Mouse (Mus musculus): ENCODE results near the gene Gm17374. TPM values are rescaled to one million over a fixed set of nuclear protein-coding genes. Genes with fewer than 3 reads are reported as not detected.
"Not testable (repeated sequence)": the region's sequence is repeated elsewhere in the genome, so short reads cannot be mapped to it uniquely, and the experiment has no call there.

The Gm17374 gene
- total RNA-seq (2017), result not detected in 3 replicates

DNA sequence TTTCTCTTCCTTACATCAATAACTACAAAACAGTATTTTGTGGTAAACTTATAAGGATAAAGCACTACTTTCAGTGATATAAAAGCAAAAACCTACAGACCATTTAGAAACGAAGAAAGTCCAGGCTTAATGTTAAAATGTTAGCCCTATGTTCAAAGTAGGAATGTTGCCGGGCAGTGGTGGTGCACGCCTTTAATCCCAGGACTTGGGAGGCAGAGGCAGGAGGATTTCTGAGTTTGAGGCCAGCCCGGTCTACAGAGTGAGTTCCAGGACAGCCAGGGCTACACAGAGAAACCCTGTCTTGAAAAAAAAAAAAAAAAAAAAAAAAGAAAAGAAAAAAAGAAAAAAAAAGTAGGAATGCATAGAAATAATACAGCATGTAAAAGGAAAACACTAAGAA, at the start of gene Gm17374:
Gene Gm17374 (plus strand): TSS at position 301 of the 400 bp plus-strand sequence.
- not testable (repeated sequence) for ATAC-seq (replicated peaks; ENCODE audit: insufficient number of reproducible peaks, low FRiP score, low TSS enrichment, poor library complexity, severe bottlenecking)

DNA sequence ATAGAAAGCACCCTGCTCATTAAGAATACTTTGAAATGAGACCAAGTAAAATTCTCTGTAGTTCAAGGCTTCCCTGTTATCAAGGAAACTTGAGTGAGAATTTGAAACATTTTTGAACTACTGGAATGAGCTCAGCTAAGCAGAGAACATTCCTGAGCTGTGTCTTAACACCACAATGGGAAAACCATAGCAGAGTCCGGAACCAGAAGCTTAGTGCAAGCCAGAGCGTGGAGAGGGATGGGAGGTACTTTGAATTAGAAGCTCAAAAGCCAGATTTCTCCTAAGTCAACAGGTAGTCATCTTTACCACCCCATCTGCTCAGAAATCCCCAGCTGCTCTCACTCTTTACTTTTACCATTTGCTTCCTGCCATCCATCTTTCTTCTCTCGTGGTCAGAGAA, 46.9 kb upstream of the Gm17374 start:
- ATAC-seq (replicated peaks; ENCODE audit: insufficient number of reproducible peaks, low FRiP score, low TSS enrichment, poor library complexity, severe bottlenecking), result no peak

DNA sequence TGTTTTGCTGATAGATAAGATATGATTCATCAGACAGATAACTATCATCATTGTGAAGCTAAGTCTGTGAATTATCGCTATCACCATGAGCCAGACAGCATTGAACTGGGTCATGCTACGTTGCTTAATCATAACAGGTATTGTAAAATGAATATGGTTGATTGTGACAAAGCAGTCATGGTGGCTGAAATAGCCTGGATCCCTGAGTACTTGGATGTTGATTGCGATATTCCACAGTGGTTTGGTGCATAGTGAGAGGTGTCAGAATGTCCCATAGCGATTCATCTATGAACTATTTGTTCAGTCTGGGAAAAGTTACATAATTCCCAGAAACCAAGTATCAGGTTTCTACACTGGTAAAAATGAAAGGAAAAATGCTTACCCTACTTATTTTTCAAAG, 44.2 kb upstream of the Gm17374 start:
- no peak for ATAC-seq (replicated peaks; ENCODE audit: insufficient number of reproducible peaks, low FRiP score, low TSS enrichment, poor library complexity, severe bottlenecking)

DNA sequence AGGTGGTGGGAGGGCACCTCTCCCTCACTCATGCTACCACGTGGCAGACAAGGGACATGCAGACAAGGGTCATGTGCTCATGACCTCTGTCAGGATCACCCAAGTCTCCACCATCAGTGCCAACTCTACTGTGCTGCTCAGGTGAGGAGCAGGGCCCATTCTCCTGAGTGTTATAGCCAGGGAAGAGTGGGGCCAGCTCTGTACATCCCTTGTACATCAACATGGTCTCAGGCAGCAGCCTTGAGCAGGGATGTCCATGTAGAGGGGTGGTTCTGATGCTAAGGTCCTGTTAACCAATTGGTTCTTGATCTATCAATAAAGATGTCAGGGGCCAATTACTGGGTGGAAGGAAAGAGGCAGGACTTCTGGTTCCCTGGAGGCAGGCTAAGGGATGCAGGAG, 42.9 kb upstream of the Gm17374 start:
- ATAC-seq (replicated peaks; ENCODE audit: insufficient number of reproducible peaks, low FRiP score, low TSS enrichment, poor library complexity, severe bottlenecking), result no peak

DNA sequence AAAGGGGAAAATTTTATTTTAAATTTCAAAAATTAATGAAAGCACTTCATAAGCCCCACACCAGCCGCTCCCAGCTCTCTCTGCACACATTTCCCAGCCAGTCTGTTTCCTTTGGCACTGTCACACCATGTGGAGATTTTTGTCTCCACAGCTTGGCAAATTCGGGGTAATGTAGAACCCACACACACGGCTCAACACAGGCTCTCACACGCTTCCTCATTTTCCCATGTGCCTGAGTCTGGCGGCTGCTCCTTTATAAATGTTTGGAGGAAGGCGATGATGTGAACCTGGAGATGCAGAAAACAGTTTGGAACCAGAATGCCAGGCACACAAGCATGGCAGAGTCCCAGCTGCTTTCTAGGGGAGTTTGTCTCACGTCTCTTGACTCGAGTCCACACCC, 38.0 kb upstream of the Gm17374 start:
- no peak for ATAC-seq (replicated peaks; ENCODE audit: insufficient number of reproducible peaks, low FRiP score, low TSS enrichment, poor library complexity, severe bottlenecking)

DNA sequence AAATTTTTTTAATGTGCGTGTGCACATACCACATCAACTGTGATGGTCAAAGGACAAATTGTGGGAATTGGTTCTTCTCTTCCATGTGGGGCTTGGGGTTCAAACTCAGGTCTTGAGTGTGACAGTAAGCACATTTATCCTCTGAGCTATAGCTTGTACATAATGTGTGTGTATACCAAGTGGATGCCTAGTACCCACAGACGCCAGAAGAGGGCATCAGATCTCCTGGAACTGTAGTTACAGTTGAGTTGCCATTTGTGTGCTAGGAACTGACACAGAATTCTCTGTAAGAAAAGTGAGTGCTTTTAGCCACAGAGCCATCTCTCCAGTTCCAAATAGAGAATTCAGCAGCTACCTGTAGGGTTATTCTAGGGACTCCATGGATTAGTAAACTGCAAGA, 26.3 kb upstream of the Gm17374 start:
- no peak for ATAC-seq (replicated peaks; ENCODE audit: insufficient number of reproducible peaks, low FRiP score, low TSS enrichment, poor library complexity, severe bottlenecking)

DNA sequence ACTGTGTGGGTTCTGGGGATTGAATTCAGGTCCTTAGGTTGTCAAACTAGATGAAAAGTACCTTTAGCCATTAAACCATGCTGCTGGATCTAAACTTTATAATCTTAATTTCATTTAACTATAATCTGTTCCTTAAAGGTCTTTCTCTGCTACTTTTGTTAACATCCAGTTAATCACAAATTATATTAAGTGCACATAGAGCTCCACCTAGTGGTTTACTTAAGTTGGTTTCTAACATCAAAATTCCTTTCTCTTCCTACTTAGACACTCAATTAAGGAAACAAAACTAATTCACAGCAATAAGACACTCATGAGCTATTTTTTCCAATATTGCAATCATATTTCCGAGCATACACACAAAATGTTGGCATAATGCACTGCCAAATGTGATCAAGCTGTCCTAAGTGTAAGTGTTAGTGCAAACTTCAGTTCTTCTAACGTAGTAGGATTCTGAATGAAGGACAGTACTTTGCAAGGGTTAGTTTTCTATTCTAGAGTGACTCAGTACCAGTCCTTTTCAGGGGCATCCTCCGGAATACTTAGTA, 7.4 kb downstream of the Gm17374 start:
- ATAC-seq (replicated peaks; ENCODE audit: insufficient number of reproducible peaks, low FRiP score, low TSS enrichment, poor library complexity, severe bottlenecking), result no peak

DNA sequence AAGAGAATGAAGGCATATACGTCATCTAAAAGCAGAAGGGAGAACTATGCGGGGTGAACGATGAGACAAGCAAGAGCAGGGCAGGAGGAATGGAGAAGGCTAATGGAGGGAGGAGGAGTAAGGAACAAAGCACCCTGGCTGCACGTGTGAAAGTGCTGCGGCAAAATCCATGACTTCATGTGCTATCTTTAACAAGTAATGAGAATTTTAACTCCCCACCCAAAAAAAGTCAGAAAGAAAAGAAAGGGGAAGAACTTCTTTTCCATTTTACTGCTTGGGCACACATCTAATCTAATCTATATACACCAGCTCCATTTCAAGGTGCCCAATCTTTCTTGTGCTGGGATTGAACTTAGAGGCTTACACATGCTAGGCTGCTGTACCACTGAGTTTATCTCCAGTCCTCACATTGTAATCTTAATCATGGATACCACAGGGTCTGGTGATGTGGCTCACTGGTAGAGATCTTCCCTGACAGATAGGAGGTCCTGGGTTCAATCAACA, 11.6 kb downstream of the Gm17374 start:
- no peak for ATAC-seq (replicated peaks; ENCODE audit: insufficient number of reproducible peaks, low FRiP score, low TSS enrichment, poor library complexity, severe bottlenecking)

DNA sequence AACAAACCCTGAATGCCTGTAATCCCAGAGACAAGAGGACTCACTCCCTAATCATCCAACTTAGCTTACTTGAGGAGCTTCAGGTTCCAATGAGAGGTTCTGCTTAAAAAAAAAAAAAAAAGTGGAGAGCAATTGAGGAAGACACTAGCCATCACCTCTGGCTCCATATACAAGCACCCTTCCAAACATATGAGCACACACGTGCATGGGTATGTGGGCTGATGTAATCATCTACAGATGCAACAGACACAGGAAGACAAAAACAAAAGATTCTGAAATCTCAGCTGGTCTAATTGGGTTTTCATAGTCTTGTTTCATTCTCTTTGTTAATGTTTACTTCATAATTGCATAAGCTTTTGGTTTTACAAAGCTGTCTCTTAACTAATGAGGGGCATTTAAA, 17.2 kb downstream of the Gm17374 start:
- ATAC-seq (replicated peaks; ENCODE audit: insufficient number of reproducible peaks, low FRiP score, low TSS enrichment, poor library complexity, severe bottlenecking), result no peak

DNA sequence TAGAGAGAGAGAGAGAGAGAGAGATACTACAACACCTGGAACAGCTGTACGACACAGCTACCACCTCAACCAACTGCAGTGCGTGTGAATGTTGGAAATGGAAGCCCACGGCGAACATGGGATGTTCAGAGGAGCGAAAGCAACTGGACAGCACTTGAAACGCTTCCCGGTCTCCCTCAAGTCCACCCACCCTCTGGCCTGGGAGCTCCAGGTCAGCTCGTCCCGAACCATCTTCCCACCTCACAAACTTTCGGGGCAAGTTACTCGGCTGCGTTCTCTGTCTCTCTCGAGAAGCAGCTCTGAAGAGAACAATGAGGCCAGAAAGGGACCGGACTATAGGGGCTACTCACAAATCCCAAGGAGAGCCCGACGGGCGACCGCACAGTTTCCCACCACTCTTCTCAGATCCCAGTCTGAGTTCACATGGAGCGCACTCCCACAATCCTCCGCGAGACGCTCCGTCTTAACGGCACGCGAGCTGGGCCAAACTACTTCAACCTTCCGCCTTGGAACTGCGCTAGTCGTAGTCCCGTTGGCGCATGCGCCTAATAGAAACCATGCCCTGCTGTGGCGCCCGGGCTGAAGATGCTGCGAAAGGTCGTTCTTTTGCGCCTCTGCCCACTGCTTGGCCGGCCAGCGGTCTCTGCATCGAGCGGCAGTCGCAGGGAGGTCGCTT, 18.4 kb downstream of the Gm17374 start, which contains the start of the genes Esf1 and Ndufaf5:
Gene Esf1 (minus strand): TSS at position 438 of the 676 bp plus-strand sequence.
Gene Ndufaf5 (plus strand): TSS at position 523 of the 676 bp plus-strand sequence.
- ATAC-seq (replicated peaks; ENCODE audit: insufficient number of reproducible peaks, low FRiP score, low TSS enrichment, poor library complexity, severe bottlenecking), result peak; percentile 99

DNA sequence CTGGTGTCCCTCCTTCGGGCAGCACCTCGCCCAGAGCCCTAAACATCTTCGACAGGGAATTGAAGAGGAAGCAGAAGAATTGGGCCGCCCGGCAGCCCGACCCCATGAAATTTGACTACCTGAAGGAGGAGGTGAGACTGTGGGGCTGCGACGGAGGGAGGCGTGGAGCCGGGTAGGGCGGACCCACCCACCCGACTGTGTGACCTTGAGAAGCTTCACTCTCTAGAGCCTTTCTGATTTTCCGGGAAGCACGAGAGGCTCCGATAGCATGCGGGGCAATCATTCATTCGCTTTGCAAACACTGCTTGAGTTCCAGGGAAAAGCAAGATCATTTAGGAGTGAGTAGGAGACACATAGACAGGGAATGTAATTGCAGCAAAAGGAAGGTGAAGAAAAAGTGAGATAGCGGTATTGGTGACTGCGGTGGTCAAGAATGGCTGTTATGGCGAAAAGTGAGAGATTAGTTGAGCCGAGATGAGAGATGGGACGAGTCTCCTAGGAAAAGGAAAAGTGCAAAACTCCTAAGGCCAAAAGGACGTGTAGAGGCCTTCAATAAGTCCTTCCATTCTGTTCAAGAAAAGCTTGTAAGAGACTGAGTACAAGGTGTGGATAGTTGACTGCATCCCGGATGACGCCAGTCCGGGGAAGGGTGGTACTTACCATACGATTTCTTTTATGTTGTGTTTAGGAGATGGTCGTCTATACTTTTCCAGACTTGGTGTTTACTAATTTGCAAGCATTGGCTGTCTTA, 19.1 kb downstream of the Gm17374 start:
- peak; percentile 20 for ATAC-seq (replicated peaks; ENCODE audit: insufficient number of reproducible peaks, low FRiP score, low TSS enrichment, poor library complexity, severe bottlenecking)

DNA sequence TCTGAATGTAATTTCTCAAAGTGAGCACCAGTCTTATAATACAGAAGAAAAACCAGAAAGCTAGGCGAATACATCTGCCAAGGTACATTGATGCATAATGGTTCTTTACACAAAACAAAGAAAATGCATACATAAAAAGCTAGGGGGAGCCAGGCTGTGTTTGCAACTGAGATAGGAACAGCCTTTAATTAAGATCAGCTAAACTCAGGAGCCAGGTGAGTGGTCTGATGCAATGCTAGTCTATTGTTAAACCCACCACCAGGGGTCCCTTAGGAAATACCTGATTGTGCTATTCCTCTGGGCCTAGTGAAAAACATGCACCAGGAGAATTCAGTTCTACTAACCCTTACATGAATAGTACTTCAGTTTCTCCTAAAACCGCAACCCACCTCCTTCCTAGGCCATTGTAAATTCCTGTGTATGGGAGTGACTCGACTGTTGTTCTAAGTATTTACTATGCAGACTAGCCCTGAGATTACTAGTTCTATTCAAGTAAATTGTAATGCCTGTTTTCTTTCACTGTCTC, 33.9 kb downstream of the Gm17374 start:
- ATAC-seq (replicated peaks; ENCODE audit: insufficient number of reproducible peaks, low FRiP score, low TSS enrichment, poor library complexity, severe bottlenecking), result not testable (repeated sequence)

DNA sequence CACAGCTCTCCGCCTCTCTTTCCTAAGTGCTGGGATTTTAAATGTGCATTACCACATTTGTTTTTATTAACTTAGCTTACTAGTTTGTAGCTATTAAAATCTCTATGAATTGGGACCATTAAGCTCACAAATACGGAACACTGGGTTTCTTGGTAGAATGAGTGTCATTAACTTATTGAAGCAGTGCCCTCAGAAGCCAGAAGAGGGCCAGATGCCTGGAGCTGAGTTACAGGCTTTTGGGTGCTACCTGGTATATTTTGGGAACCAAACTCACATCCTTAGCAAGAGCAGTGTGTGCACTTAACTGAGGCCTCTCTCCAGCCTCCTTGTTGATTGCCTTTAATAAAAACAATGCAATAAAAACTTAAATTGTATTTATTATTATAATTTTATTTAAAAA, 48.9 kb downstream of the Gm17374 start:
- no peak for ATAC-seq (replicated peaks; ENCODE audit: insufficient number of reproducible peaks, low FRiP score, low TSS enrichment, poor library complexity, severe bottlenecking)

DNA sequence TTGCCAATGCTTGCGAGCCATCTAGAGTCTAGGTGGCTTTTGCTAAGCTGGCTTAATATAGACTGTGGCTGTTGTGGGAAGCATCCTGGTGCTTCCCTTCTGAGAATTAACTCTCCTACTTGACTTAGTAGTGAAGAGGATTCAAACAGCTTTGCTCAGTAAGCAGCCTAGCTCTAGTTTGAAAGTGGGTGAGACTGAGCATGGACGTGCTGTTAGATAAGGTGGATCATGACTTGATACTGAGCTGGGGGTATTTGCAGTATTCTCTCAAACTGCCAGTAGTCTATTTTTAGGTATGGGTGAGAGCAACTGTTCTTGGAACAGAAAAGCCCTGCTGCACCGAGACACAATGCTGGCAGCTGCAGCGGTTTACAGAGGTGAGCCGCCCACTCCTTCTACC, 50.7 kb downstream of the Gm17374 start:
- ATAC-seq (replicated peaks; ENCODE audit: insufficient number of reproducible peaks, low FRiP score, low TSS enrichment, poor library complexity, severe bottlenecking), result no peak

Other genes starting within 250 kb of the Gm17374 start
- gene Tasp1, start 85.2 kb upstream of the Gm17374 start, total RNA-seq (2017), result 9.1 to 14.4 TPM (median 11.0 TPM) in 3 replicates
- 54.4 to 62.5 TPM (median 54.8 TPM) in 3 replicates for gene Esf1, start 18.5 kb downstream of the Gm17374 start, total RNA-seq (2017)
- gene Ndufaf5, start 18.6 kb downstream of the Gm17374 start, total RNA-seq (2017), result 9.9 to 14.1 TPM (median 13.9 TPM) in 3 replicates
- not detected in 3 replicates for gene Sel1l2, start 237.7 kb downstream of the Gm17374 start, total RNA-seq (2017)
- gene Macrod2, start 243.3 kb downstream of the Gm17374 start, total RNA-seq (2017), result 1.2 to 7.0 TPM in 2 of 3 replicates, not detected in the other

Measured in monocyte, adult 5-6 weeks (primary cell).